Mouse (Mus musculus): ENCODE measurements around the gene Ccnd3.
A peak's percentile ranks its signal among the peaks of the same experiment; 100 is the strongest.
"Not testable (repeated sequence)": the region's sequence is repeated elsewhere in the genome, so short reads cannot be mapped to it uniquely, and the experiment has no call there.

The Ccnd3 gene

GRCm38 (mm10) chr17:47482401-47482800, 22.4 kb upstream of the Ccnd3 start:
- peak; percentile 79 for DNase-seq (ENCODE audit: low read depth, low spot score)

DNA sequence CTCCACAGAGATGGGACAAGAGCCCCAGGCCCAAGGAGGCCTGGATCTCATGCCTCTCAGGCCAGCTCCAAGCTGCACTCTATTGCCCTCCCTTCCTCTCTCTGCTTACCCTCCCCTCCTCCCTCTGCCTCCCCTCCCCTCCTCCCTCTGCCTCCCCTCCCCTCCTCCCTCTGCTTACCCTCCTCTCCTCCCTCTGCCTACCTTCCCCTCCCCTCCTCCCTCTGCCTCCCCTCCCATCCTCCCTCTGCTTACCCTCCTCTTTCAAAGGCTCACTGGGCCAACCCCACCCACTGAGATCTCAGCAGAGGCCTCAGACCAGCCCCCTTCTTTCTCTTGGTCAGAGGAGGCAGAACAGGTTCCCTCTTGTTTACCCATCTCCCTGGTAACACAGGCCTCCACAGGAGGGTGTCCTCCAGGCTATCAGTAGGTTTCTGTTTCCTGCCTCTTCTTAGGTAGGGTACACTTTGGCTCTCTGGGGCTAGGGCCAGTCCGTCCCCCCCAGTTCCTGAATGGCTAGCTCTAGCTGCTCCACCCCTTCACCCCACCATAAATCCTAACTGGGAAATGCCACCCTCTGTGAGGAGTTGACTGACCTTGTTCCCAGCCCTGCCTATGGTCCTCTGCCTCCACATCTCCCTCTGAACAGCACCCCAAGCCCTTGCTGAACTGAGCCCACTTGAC, 20.5 kb upstream of the Ccnd3 start:
- DNase-seq (ENCODE audit: low read depth, low spot score) = no peak

DNA sequence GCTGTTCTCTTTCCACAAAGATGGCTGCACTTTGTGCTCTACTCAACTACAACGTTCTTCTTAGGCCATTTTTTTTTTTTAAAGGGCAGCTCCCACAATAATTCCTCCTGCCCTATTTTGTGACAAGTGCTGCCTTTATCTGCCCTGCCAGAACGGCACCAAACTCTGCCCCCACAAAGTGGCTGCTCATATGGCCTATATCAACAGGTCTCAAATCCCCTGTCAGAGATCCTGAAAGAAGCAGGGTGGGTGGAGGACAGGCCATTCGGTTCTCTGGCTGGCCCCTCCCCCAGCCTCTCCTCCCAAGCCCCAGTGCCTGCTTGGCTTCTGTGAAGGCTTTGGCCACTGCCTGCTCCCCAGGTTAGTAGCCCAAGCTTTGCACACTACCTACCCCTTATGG, 19.9 kb upstream of the Ccnd3 start:
- no peak for DNase-seq (ENCODE audit: low read depth, low spot score)

DNA sequence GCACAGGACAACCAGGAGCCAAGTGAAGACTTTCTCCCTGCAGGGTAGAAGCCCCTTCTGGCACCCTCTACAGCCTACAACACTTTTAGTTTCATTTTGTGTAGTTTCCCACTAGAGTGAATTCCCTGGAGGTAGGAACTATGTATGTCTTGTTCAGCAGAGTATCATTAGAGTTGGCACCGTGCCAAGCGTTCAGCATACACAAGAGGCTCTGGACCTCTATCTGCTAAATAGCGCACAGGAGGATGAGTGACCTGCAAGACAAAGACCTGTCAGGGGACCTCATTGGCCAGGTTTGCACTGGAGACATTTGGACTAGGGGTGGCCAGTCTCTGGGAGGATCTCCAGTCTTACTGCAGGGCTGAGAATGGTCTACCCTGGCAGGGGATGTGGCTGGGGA, 19.1 kb upstream of the Ccnd3 start:
- peak; percentile 47 for DNase-seq (ENCODE audit: low read depth, low spot score)

- no peak for DNase-seq (ENCODE audit: low read depth, low spot score)
Observed at GRCm38 (mm10) chr17:47490791-47491190, 14.1 kb upstream of the Ccnd3 start.

DNA sequence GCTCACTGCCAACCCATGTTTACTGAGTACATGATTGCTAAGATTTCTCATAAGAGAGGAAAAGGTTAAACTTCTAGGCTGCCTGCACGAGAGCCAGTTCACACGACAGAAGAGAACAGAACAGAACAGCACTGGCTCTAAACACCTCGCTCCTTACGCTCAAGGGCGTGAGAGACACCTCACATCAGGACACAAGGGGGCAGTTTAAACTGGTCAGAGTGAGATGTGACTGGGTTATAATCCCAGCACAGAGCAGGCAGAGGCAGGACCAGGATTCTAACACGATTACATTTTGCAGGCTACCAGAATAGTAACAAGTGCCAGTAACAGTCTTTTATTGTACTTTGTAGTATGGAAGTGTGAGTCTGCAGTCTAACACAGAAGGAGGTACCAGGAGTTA, 12.1 kb upstream of the Ccnd3 start:
- no peak for DNase-seq (ENCODE audit: low read depth, low spot score)

GRCm38 (mm10) chr17:47493653-47494052, 11.2 kb upstream of the Ccnd3 start:
- no peak for DNase-seq (ENCODE audit: low read depth, low spot score)

GRCm38 (mm10) chr17:47494132-47494531, 10.7 kb upstream of the Ccnd3 start:
- DNase-seq (ENCODE audit: low read depth, low spot score) = no peak

DNA sequence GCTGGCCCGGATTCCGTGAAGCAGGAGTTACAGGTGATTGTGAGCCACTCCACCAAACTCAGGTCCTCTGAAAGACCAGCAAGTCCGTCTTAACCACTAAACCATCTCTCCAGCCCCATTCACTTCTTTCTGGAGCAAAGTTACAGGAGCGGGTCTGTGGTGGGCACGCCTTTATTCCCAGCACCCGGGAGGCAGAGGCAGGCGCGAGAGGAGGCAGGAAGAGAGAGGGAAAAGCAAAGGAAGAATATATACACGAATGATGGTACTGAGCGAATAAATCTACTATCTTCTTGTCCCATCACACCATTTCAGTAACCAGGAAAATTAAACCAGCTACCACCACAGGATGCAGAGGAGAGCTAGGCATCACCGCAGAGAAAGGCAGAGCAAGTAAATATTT, 3.3 kb upstream of the Ccnd3 start:
- DNase-seq (ENCODE audit: low read depth, low spot score) = no peak

DNA sequence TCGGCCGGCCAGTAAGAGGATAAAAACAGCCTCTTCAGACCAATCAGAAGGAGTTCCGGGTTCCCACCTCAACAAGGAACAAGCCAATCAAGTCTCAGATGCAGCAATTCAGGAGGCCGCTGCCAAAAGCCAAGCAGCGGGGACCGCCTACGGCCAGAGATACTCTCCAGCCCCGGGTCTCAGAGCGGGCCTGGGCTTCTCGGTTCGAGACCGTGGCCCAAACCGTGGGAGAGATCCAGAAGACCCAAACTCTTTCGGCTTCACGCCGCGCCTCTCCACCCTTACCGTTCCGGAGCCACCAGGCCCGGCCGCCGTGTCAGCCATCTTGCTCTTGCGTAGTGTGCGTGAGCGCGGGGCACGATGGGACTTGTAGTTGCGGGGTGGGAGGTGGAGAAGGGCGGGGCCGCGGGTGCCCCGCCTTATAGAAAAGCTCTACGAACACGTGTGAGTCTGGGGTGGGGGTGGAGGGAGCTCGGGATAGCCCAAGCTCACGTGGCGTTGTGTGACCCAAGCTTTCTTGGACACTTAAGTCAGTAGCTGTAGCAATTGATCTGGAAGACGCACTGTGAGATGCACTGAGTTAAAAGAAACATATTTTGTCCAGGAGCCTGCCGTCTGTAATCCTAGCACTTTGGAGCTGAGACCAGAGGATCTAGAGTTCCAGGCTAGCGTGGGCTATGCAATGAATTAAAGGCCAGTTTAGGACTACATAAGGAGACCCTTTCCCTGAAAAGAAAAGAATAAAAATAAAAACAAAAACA, 2.7 kb upstream of the Ccnd3 start, which contains the start of gene Taf8:
Taf8 (minus strand) TSS at position 347 of the 761 bp plus-strand sequence.
- peak; percentile 95 for DNase-seq (ENCODE audit: low read depth, low spot score)

DNA sequence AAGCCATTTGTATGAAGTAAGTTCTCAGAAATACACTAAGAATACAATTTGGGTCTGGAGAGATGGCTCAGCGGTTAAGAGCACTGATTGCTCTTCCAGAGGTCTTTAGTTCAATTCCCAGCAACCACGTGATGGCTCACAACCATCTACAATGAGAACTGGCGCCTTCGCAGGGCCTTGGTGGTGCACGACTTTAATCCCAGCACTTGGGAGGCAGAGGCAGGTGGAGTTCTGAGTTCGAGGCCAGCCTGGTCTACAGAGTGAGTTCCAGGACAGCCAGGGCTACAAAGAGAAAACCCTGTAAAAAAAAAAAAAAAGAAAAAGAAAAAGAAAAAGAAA, 2.2 kb upstream of the Ccnd3 start:
- not testable (repeated sequence) for DNase-seq (ENCODE audit: low read depth, low spot score)

GRCm38 (mm10) chr17:47503689-47504088, 1.2 kb upstream of the Ccnd3 start:
- DNase-seq (ENCODE audit: low read depth, low spot score) = no peak

GRCm38 (mm10) chr17:47504228-47504627, 623 bp upstream of the Ccnd3 start:
- no peak for DNase-seq (ENCODE audit: low read depth, low spot score)

DNA sequence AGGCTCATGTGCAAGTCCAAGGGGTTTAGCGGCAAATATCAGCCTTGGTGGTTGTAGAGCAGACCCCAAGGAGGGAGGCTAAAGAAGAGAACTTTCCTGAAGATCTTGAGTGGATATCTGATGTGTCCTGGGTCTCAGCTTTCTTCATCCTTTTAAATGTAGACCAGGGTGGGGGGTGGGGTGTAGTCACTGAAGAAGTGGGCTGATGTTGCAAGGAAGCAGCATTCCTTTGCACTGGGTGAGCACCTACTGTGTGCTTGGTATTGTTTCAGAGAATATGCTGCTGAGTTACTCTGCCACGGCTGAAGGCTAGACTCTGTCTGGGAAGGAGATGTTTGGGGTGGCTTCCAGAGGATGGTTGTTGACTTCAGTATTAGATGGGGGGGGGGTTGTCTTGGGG, 715 bp downstream of the Ccnd3 start:
- no peak for DNase-seq (ENCODE audit: low read depth, low spot score)

- DNase-seq (ENCODE audit: low read depth, low spot score) = no peak
Observed at GRCm38 (mm10) chr17:47506042-47506441, 1.2 kb downstream of the Ccnd3 start.

GRCm38 (mm10) chr17:47506697-47507096, 1.8 kb downstream of the Ccnd3 start:
- DNase-seq (ENCODE audit: low read depth, low spot score) = no peak

DNA sequence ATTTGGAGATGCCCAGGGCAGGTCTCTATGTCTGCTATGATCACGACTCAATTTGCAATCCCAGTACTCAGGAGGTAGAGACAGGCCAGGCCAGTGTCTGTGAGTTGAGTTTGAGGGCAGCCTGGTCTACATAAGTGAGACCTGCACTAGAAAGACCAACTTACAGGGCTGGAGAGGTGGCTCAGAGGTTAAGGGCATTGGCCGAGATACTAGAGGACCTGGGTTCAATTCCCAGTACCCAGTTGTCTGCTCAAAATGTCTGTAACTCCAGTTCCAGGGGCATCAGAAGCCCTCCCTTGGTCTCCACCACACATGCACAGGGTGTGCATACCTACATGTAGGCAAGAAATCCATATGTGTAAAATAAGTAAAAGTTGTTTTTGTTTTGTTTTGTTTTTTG, 2.7 kb downstream of the Ccnd3 start:
- no peak for DNase-seq (ENCODE audit: low read depth, low spot score)

- DNase-seq (ENCODE audit: low read depth, low spot score) = peak; percentile 99
Observed at GRCm38 (mm10) chr17:47508012-47508608, 3.3 kb downstream of the Ccnd3 start.

GRCm38 (mm10) chr17:47509031-47509705, 4.3 kb downstream of the Ccnd3 start:
- no peak for DNase-seq (ENCODE audit: low read depth, low spot score)

GRCm38 (mm10) chr17:47511111-47512020, 6.5 kb downstream of the Ccnd3 start:
- DNase-seq (ENCODE audit: low read depth, low spot score) = peak; percentile 100
